Mouse (Mus musculus) intestine, embryonic 16.5 days (tissue): ENCODE data around the gene Zfp574. TPM values are rescaled to one million over a fixed set of nuclear protein-coding genes. Genes with fewer than 3 reads are reported as not detected.

Source experiments
- ATAC-seq: fragments of 200-750 bp; cut with Nextera tagmentation; 2 replicates; pipeline ENCODE4 v1.8.0; 2017; ENCODE audit warnings: moderate TSS enrichment, moderate library complexity
- H3K27ac ChIP-seq: fragments of 300-500 bp; sonication (generic); 2 replicates; pipeline ENCODE4 v1.5.1; 2014; ENCODE audit warnings: mild to moderate bottlenecking, low read length
- H3K27me3 ChIP-seq: fragments of 300-500 bp; sonication (generic); replicated peaks from 2 replicates; pipeline ENCODE4 v1.6.1; 2014; ENCODE audit warnings: low read length, control low read depth, mixed read lengths; ENCODE audit not compliant: control insufficient read depth, insufficient read depth
- H3K36me3 ChIP-seq: fragments of 300-500 bp; sonication (generic); 2 replicates; pipeline ENCODE4 v1.6.1; 2014; ENCODE audit warnings: low read length, control low read depth; ENCODE audit not compliant: control insufficient read depth, insufficient read depth
- H3K4me1 ChIP-seq: fragments of 300-500 bp; sonication (generic); 2 replicates; pipeline ENCODE4 v1.6.1; 2014; ENCODE audit warnings: low read length, control low read depth, mixed read lengths; ENCODE audit not compliant: control insufficient read depth, insufficient read depth
- H3K4me2 ChIP-seq: fragments of 300-500 bp; sonication (generic); 2 replicates; pipeline ENCODE4 v1.6.1; 2014; ENCODE audit warnings: low read depth, low read length, control low read depth
- H3K4me3 ChIP-seq: fragments of 300-500 bp; sonication (generic); 2 replicates; pipeline ENCODE4 v1.5.1; 2014; ENCODE audit warnings: mild to moderate bottlenecking, low read length
- H3K9ac ChIP-seq: fragments of 300-500 bp; sonication (generic); 2 replicates; pipeline ENCODE4 v1.6.1; 2014; ENCODE audit warnings: low read depth, low read length
- H3K9me3 ChIP-seq: fragments of 300-500 bp; sonication (generic); 2 replicates; pipeline ENCODE4 v1.6.1; 2016; ENCODE audit warnings: low read length, control low read depth; ENCODE audit not compliant: control insufficient read depth
- WGBS: fragments of 180-500 bp; shearing (Covaris S2); extraction: QIAGEN DNeasy Blood & Tissue Kit; methylation state at CpG from one replicate; pipeline ENCODE4 v1.1.7; 2014; 5-methylcytosine and 5-hydroxymethylcytosine counted together
- polyA plus RNA-seq: library from polyadenylated mRNA; unstranded; fragments of >200 nt; fragmentation: Nextera tagmentation; extraction: Ambion mirVana; gene quantifications from 2 replicates; pipeline ENCODE4 v1.2.1, GENCODE M21; 2015

Zfp574 gene
- polyA plus RNA-seq, 1 experiment from 2014 or later: 23.1 TPM

DNA sequence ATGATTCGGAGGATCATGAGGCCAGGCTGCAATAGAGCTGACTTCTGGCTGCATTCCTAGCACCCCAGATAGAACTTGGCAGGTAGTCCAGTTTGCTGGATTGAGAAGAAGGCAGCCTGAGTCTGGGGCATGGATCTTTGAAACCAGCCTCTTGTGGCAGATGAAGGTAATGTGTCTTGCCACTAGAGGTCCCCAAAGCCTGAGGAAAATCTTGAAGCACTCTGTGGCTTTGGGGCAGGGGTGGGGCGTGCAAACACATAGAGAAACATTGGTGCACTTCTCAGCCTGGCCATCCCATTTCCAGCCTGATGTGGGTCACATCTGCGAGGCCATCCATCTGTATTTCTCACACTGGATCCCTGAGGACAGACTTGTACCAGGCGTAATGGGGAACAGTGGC, 10.1 kb downstream of the Zfp574 start:
- H3K36me3 ChIP-seq: peaks cover 37% of the 10 kb centered on the region
- 79% methylated on average over 4 of the region's 4 CpGs for WGBS
- peaks cover 23% of the 10 kb centered on the region for H3K4me1 ChIP-seq
- no peak for ATAC-seq
- H3K9me3 ChIP-seq: no peaks in the 10 kb centered on the region
- H3K27ac ChIP-seq: no peak overlapping the region
- H3K4me2 ChIP-seq: no peak overlapping the region
- H3K9ac ChIP-seq: no peak overlapping the region
- H3K27me3 ChIP-seq: no peaks in the 10 kb centered on the region
- H3K4me3 ChIP-seq: no peak overlapping the region

DNA sequence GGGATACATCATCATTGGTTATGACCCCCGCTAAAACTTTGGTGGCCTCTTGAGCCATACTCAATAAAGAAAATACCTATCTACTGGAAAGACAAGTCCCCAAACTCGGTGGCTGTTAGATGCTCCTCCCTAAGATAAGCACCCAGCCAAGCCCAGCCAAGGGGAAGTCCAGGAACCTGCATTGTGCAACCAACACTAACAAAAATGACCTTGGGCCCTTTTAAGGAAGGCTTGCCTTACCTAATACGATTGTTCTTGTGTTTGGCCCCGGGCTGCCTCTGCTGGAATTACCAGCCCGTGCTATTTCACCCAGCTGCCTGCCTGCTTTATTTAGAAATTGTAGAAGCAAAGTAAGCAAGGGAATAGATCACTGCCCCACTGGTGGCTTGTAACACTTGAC, 12.3 kb downstream of the Zfp574 start:
- Histone ChIP-seq H3K9me3 (no peaks in the 10 kb centered on the region), H3K36me3 (peaks cover 36% of the 10 kb centered on the region), H3K4me1 (peaks cover 8% of the 10 kb centered on the region; the same call in 1 of the 2 replicates), H3K9ac (no peak overlapping the region), H3K4me3 (no peak overlapping the region), H3K4me2 (no peak overlapping the region), H3K27ac (0 out of 2 replicates have a peak overlapping the region, but pooled peaks have one; percentile 19), H3K27me3 (no peaks in the 10 kb centered on the region)
- peak; percentile 68 for ATAC-seq
- WGBS: 43% methylated on average over 5 of the region's 5 CpGs

DNA sequence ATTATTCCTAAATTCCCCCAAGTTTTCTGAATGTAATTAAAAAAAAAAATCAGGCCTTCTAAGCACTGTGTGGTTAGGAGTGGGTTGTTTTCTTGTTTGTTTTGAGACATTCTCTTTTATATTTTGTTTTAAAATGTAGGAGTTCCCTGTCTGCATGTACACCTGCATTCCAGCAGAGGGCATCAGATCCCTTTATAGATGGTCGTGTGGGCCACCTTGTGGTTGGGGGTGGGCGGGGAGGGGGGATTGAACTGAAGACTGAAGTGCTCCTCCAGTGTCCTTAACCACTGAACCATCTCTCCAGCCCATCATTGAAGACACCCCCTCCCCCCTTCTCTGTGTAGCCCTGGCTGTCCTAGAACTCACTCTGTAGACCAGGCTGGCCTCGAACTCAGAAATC, 14.3 kb downstream of the Zfp574 start:
- H3K36me3 ChIP-seq: peaks cover 18% of the 10 kb centered on the region; the same call in 1 of the 2 replicates
- no peaks in the 10 kb centered on the region for H3K9me3 ChIP-seq
- WGBS: 47% methylated on average over 3 of the region's 3 CpGs
- peaks cover 8% of the 10 kb centered on the region; the same call in 1 of the 2 replicates for H3K4me1 ChIP-seq
- H3K27ac ChIP-seq: no peak overlapping the region
- no peak for ATAC-seq
- H3K9ac ChIP-seq: no peak overlapping the region
- H3K4me3 ChIP-seq: no peak overlapping the region
- no peak overlapping the region for H3K4me2 ChIP-seq
- no peaks in the 10 kb centered on the region for H3K27me3 ChIP-seq

DNA sequence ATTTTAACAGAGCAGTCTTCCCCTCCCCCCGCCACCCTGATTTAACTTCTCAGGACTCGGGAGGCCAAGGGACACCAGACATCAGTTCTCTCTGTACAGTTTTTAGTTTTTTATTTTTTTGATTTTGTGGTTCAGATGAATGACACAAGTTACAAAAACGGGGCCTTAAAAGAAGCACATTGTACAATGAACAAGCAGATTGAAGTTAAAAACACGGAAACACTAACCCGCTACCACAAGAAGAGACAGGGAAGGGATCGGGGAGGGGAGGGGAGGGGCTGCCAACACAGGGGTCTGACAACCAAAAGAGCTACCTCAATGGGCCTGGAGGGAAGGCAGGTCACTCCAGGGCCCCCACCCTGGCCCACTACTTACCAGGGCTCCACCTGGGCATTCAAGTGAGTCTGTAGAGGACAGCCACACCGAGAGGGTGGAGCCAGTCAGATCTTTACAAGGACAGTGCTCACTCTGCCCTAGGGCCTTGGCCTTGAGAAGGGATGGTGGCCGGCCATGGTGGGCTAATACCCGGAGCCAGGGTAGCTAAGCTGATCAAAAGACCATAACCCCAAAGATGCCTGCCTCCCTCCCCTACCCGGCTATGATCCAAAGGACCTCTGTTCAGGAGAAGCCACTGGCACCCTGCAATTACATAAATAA, 15.0 kb downstream of the Zfp574 start:
- 68% methylated on average over 10 of the region's 10 CpGs for WGBS
- Histone ChIP-seq H3K9me3 (no peaks in the 10 kb centered on the region), H3K4me1 (peaks cover 8% of the 10 kb centered on the region; the same call in 1 of the 2 replicates), H3K27me3 (no peaks in the 10 kb centered on the region), H3K4me3 (no peak overlapping the region), H3K36me3 (peaks cover 11% of the 10 kb centered on the region; the same call in 1 of the 2 replicates), H3K27ac (no peak overlapping the region), H3K9ac (no peak overlapping the region), H3K4me2 (no peak overlapping the region)
- ATAC-seq: no peak

DNA sequence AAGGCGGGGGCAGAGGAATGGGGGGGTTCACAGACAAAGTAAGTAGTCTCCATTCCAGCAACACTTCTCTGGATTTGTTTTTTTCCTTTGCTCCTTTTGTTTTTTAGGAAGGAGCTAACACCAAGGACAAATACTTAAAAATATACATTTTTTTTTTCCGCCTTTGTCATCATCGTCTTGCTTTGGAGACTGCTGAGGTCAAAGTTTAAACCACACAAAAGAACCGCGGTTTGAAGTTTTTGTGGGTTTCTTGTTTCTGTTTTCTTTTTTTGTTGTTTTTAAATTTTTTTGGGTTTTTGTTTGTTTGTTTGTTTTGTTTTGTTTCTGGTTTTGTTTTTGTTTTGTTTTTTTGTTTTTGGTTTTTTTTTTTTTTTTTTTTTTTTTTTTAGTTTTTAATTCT, 15.6 kb downstream of the Zfp574 start:
- WGBS: 70% methylated on average over 5 of the region's 5 CpGs
- ATAC-seq: no peak
- Histone ChIP-seq H3K27me3 (no peaks in the 10 kb centered on the region), H3K9ac (no peak overlapping the region), H3K4me3 (no peak overlapping the region), H3K4me2 (no peak overlapping the region), H3K36me3 (peaks cover 5% of the 10 kb centered on the region; the same call in 1 of the 2 replicates), H3K4me1 (peaks cover 8% of the 10 kb centered on the region; the same call in 1 of the 2 replicates), H3K27ac (no peak overlapping the region), H3K9me3 (no peaks in the 10 kb centered on the region)

DNA sequence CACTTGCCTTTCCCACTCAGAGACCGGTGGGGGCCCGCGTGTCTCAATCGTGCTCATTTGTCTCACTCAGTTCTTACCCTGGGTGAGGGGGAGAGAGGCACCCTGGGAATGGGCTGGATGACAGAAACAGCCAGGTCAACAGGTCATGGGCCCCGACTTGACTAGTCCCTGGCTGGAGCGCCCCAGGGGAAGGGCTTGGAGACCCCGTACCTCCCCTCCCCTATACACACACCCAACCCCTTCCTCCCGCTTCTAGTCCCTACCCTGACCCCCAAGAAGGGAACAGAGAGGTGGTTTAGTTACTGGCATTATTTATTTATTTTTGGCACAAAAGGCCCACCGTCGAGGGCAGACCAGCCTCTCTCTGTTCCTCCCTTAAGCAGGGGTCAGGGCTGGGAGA, 16.2 kb downstream of the Zfp574 start:
- H3K9me3 ChIP-seq: no peaks in the 10 kb centered on the region
- H3K4me2 ChIP-seq: no peak overlapping the region
- WGBS: 19% methylated on average over 10 of the region's 10 CpGs
- H3K27ac ChIP-seq: no peak overlapping the region
- H3K4me1 ChIP-seq: peaks cover 8% of the 10 kb centered on the region; the same call in 1 of the 2 replicates
- H3K9ac ChIP-seq: 0 out of 2 replicates have a peak overlapping the region, but pooled peaks have one; percentile 9
- H3K4me3 ChIP-seq: no peak overlapping the region
- H3K36me3 ChIP-seq: peaks cover 4% of the 10 kb centered on the region; the same call in 1 of the 2 replicates
- ATAC-seq: no peak
- no peaks in the 10 kb centered on the region for H3K27me3 ChIP-seq

DNA sequence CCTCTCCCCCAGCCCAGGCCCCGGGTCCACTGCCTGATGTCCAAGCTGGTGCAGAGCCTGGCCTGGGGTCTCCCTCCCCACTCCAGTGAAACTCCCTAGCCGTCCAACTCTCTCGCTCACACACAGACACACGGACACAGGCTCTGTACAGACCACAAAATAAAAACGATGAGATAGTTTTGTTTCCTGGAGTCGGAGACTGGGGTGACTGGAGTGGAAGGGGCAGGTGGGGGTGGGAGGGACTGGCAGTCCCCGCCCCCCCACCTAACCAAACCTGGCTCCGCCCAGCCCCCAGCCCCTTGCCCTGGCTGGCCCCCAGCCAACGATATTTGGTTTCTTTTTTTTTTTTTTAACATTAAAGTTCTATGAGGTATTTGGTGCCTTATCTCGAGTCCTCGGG, 16.6 kb downstream of the Zfp574 start:
- 22% methylated on average over 11 of the region's 11 CpGs for WGBS

DNA sequence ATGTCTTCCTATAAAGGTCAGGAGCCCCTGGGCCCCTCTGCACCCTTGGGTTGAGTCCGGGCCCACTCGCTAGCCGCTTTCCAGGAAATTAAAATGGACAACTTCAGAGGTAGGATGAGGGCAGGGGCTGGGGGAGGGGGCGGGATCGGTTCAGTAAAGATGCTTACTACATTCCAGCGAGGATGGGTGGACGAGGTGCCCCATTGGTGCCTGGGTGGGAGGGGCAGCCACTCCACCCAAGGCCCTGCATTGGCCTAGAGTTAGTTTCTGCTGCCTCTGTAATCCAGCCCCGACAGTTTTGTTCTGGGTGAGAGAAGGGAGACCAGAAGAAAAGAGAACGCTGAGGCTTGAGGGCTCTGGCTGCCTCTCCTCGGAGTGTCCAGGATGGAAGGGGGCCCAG, 17.5 kb downstream of the Zfp574 start:
- H3K4me1 ChIP-seq: peaks cover 4% of the 10 kb centered on the region; the same call in 1 of the 2 replicates
- H3K36me3 ChIP-seq: no peaks in the 10 kb centered on the region
- H3K4me3 ChIP-seq: no peak overlapping the region
- WGBS: 37% methylated on average over 10 of the region's 10 CpGs
- no peak overlapping the region for H3K4me2 ChIP-seq
- H3K9ac ChIP-seq: no peak overlapping the region
- H3K27me3 ChIP-seq: no peaks in the 10 kb centered on the region
- ATAC-seq: no peak
- H3K27ac ChIP-seq: no peak overlapping the region
- H3K9me3 ChIP-seq: no peaks in the 10 kb centered on the region

More for the DNA sequence above, 16.6 kb downstream of the Zfp574 start:
- Histone ChIP-seq H3K4me3 (no peak overlapping the region), H3K9ac (0 out of 2 replicates have a peak overlapping the region, but pooled peaks have one; percentile 9), H3K27ac (no peak overlapping the region), H3K4me2 (no peak overlapping the region), H3K9me3 (no peaks in the 10 kb centered on the region), H3K36me3 (peaks cover under 1% of the 10 kb centered on the region; the same call in 1 of the 2 replicates), H3K27me3 (no peaks in the 10 kb centered on the region), H3K4me1 (peaks cover 8% of the 10 kb centered on the region; the same call in 1 of the 2 replicates)
- ATAC-seq: no peak

DNA sequence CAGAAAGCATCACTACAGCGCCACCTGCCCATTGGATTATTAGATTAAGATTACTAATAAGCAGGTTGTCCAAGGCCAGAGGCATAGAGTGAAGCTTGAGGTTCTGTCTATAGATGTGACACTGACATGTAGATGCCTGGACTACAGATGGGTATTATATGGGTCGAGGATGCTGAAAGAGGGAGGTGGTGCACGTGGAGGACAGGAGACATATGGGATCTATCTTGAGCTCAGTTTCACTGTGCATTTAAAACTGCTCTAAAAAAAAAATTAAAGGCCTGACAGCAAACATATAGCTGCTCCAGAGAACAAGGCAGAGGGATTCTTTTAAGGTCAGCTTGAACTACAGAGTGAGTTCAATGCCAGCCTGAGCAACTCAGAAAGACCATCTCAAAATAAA, 25.8 kb downstream of the Zfp574 start:
- WGBS: 68% methylated on average over 3 of the region's 3 CpGs
- Histone ChIP-seq H3K27me3 (no peaks in the 10 kb centered on the region; the same call in 1 of the 2 replicates), H3K27ac (no peak overlapping the region), H3K4me1 (no peaks in the 10 kb centered on the region), H3K9ac (no peak overlapping the region), H3K4me3 (no peak overlapping the region), H3K9me3 (no peaks in the 10 kb centered on the region), H3K4me2 (no peak overlapping the region), H3K36me3 (no peaks in the 10 kb centered on the region)
- ATAC-seq: no peak
